Mouse (Mus musculus) lung, adult 2 months (tissue): Measurements from ENCODE around the gene Nr1h2. TPM values are rescaled to one million over a fixed set of nuclear protein-coding genes. Genes with fewer than 3 reads are reported as not detected.
A peak's percentile ranks its signal among the peaks of the same experiment; 100 is the strongest.

Experiments
- DNase-seq: peaks from one replicate; pipeline ENCODE4 v3.0.0; 2022
- H3K4me1 ChIP-seq: fragments of 200-500 bp; 2 replicates; pipeline ENCODE4 v1.6.1; 2011; ENCODE audit warnings: low read length; ENCODE audit not compliant: control insufficient read depth, insufficient read depth
- H3K4me3 ChIP-seq: fragments of 200-500 bp; replicated peaks from 2 replicates; pipeline ENCODE3; 2011; ENCODE audit warnings: low read depth, mild to moderate bottlenecking, control low read depth, low read length; ENCODE audit errors: extremely low read depth
- CTCF ChIP-seq: fragments of 200-500 bp; IDR thresholded peaks from 2 replicates; pipeline ENCODE4 v1.5.1; 2011; ENCODE audit warnings: mild to moderate bottlenecking, low read length, control low read depth; ENCODE audit not compliant: insufficient read depth
- POLR2A ChIP-seq: fragments of 200-500 bp; IDR thresholded peaks from 2 replicates; pipeline ENCODE4 v1.6.1; 2011; ENCODE audit warnings: low read depth, mild to moderate bottlenecking, control low read depth, low read length, borderline replicate concordance; ENCODE audit errors: extremely low read depth
- WGBS: fragments of 180-500 bp; shearing (Covaris S2); methylation state at CpG from one replicate; pipeline ENCODE4 v1.1.7; 2018; 5-methylcytosine and 5-hydroxymethylcytosine counted together
- polyA plus RNA-seq: library from polyadenylated mRNA; depleted of rRNA; stranded (reverse); fragments of >200 nt; gene quantifications from 2 replicates; pipeline ENCODE4 v1.2.3, GENCODE M21; 2012

Nr1h2 gene
- polyA plus RNA-seq, 1 experiment = 194 TPM

GRCm38 (mm10) chr7:44543071-44543470 is 10.7 kb downstream of the Nr1h2 start:
- H3K4me1 ChIP-seq = no peaks in the 10 kb centered on the region; the same call in 1 of the 2 replicates
- WGBS = 73% methylated on average over 12 of the region's 12 CpGs
- H3K4me3 ChIP-seq = no peak overlapping the region
- TF ChIP-seq CTCF (no peak), POLR2A (no peak)
- no peak for DNase-seq

- H3K4me1 ChIP-seq = no peaks in the 10 kb centered on the region
- WGBS = 94% methylated on average over 11 of the region's 11 CpGs
- no peak overlapping the region for H3K4me3 ChIP-seq
- TF ChIP-seq POLR2A (no peak), CTCF (no peak)
- no peak for DNase-seq
Observed at GRCm38 (mm10) chr7:44542555-44542954, 11.2 kb downstream of the Nr1h2 start.

- no peak for DNase-seq
- no peak for TF ChIP-seq POLR2A
- no peak for TF ChIP-seq CTCF
- no peaks in the 10 kb centered on the region; the same call in 1 of the 2 replicates for H3K4me1 ChIP-seq
- H3K4me3 ChIP-seq = no peak overlapping the region
- 91% methylated on average over 41 of the region's 41 CpGs for WGBS
Observed at GRCm38 (mm10) chr7:44538756-44539624, 14.8 kb downstream of the Nr1h2 start.

GRCm38 (mm10) chr7:44537496-44537895 is 16.3 kb downstream of the Nr1h2 start:
- 94% methylated on average over 13 of the region's 13 CpGs for WGBS

GRCm38 (mm10) chr7:44537009-44537408 is 16.7 kb downstream of the Nr1h2 start:
- Histone ChIP-seq H3K4me1 (no peaks in the 10 kb centered on the region; the same call in 1 of the 2 replicates), H3K4me3 (no peak overlapping the region)
- no peak for DNase-seq
- WGBS = 73% methylated on average over 7 of the region's 7 CpGs
- TF ChIP-seq POLR2A (no peak), CTCF (no peak)

More at GRCm38 (mm10) chr7:44537496-44537895, 16.3 kb downstream of the Nr1h2 start:
- DNase-seq = no peak
- no peak overlapping the region for H3K4me3 ChIP-seq
- TF ChIP-seq POLR2A (no peak), CTCF (no peak)
- H3K4me1 ChIP-seq = no peaks in the 10 kb centered on the region; the same call in 1 of the 2 replicates

GRCm38 (mm10) chr7:44536590-44536968 is 17.2 kb downstream of the Nr1h2 start:
- Histone ChIP-seq H3K4me3 (no peak overlapping the region), H3K4me1 (no peaks in the 10 kb centered on the region; the same call in 1 of the 2 replicates)
- peak; percentile 63 for DNase-seq
- 71% methylated on average over 6 of the region's 6 CpGs for WGBS
- TF ChIP-seq CTCF (no peak), POLR2A (no peak)

GRCm38 (mm10) chr7:44535657-44536589 is 17.8 kb downstream of the Nr1h2 start:
- Histone ChIP-seq H3K4me1 (no peaks in the 10 kb centered on the region; the same call in 1 of the 2 replicates), H3K4me3 (no peak overlapping the region)
- TF ChIP-seq CTCF (no peak), POLR2A (no peak)
- DNase-seq = no peak
- WGBS = 93% methylated on average over 27 of the region's 27 CpGs

- TF ChIP-seq CTCF = no peak
- no peak for TF ChIP-seq POLR2A
- H3K4me1 ChIP-seq = no peaks in the 10 kb centered on the region; the same call in 1 of the 2 replicates
- WGBS = 84% methylated on average over 19 of the region's 19 CpGs
- H3K4me3 ChIP-seq = no peak overlapping the region
- no peak for DNase-seq
Observed at GRCm38 (mm10) chr7:44534656-44535441, 18.9 kb downstream of the Nr1h2 start.
